Mouse (Mus musculus) limb, embryonic 14.5 days (tissue): ENCODE results near the gene Rad51b. TPM values are rescaled to one million over a fixed set of nuclear protein-coding genes. Genes with fewer than 3 reads are reported as not detected.

ENCODE experiments used
- ATAC-seq: fragments of 200-750 bp; cut with Nextera tagmentation; 2 replicates; pipeline ENCODE4 v1.8.0; 2017; ENCODE audit warnings: low read depth, moderate number of reproducible peaks, moderate TSS enrichment; ENCODE audit not compliant: low FRiP score
- DNase-seq: peaks from one replicate; pipeline ENCODE4 v3.0.0-alpha.2; 2015; ENCODE audit warnings: low spot score
- H3K27ac ChIP-seq: fragments of 300-500 bp; sonication (generic); replicated peaks from 2 replicates; pipeline ENCODE4 v1.5.1; 2014; ENCODE audit warnings: low read depth, mild to moderate bottlenecking, low read length, moderate library complexity, mixed read lengths
- H3K27me3 ChIP-seq: fragments of 300-500 bp; sonication (generic); 2 replicates; pipeline ENCODE4 v1.6.1; 2014; ENCODE audit warnings: low read length, mixed read lengths; ENCODE audit not compliant: control insufficient read depth, insufficient read depth
- H3K36me3 ChIP-seq: fragments of 300-500 bp; sonication (generic); 2 replicates; pipeline ENCODE4 v1.6.1; 2014; ENCODE audit warnings: mild to moderate bottlenecking, low read length, moderate library complexity, mixed read lengths; ENCODE audit not compliant: control insufficient read depth, insufficient read depth
- H3K4me1 ChIP-seq: fragments of 300-500 bp; sonication (generic); 2 replicates; pipeline ENCODE4 v1.6.1; 2014; ENCODE audit warnings: antibody characterized with exemption, low read length, mixed read lengths; ENCODE audit not compliant: control insufficient read depth, insufficient read depth
- H3K4me2 ChIP-seq: fragments of 300-500 bp; sonication (generic); replicated peaks from 2 replicates; pipeline ENCODE4 v1.6.1; 2014; ENCODE audit warnings: low read depth, mild to moderate bottlenecking, low read length, moderate library complexity; ENCODE audit not compliant: severe bottlenecking
- H3K4me3 ChIP-seq: fragments of 300-500 bp; sonication (generic); replicated peaks from 2 replicates; pipeline ENCODE4 v1.5.1; 2014; ENCODE audit warnings: low read length
- H3K9ac ChIP-seq: fragments of 300-500 bp; sonication (generic); 2 replicates; pipeline ENCODE4 v1.6.1; 2014; ENCODE audit warnings: mild to moderate bottlenecking, low read depth, low read length, moderate library complexity; ENCODE audit not compliant: severe bottlenecking
- H3K9me3 ChIP-seq: fragments of 300-500 bp; sonication (generic); 2 replicates; pipeline ENCODE4 v1.6.1; 2016; ENCODE audit warnings: low read length; ENCODE audit not compliant: control insufficient read depth
- POLR2A ChIP-seq: fragments of 200-500 bp; IDR thresholded peaks from 2 replicates; pipeline ENCODE4 v1.8.0; 2012; ENCODE audit warnings: inconsistent platforms, mild to moderate bottlenecking, moderate library complexity, borderline replicate concordance; ENCODE audit not compliant: insufficient read depth, insufficient read length; ENCODE audit errors: extremely low read depth
- WGBS: fragments of 180-500 bp; shearing (Covaris S2); extraction: QIAGEN DNeasy Blood & Tissue Kit; methylation state at CpG from one replicate; pipeline ENCODE4 v1.1.7; 2014; 5-methylcytosine and 5-hydroxymethylcytosine counted together
- polyA plus RNA-seq, 2 experiments: library from polyadenylated mRNA; depleted of rRNA in 1 of 2; stranded (reverse) in 1 of 2; unstranded in 1 of 2; fragments of >200 nt; fragmentation: Nextera tagmentation in 1 of 2; extraction: Ambion mirVana in 1 of 2; gene quantifications; 2 replicates each; pipeline versions ENCODE4 v1.2.1 to v1.2.3; 2012 to 2014

The Rad51b gene
- polyA plus RNA-seq, 2 experiments: 3.2 to 5.7 TPM

GRCm38 (mm10) chr12:79695832-79696434 is 398.9 kb downstream of the Rad51b start:
- Histone ChIP-seq H3K27ac (no peak overlapping the region), H3K4me3 (no peak overlapping the region), H3K9me3 (no peaks in the 10 kb centered on the region), H3K36me3 (no peaks in the 10 kb centered on the region), H3K4me2 (no peak overlapping the region), H3K27me3 (no peaks in the 10 kb centered on the region), H3K4me1 (peaks cover 5% of the 10 kb centered on the region; the same call in 1 of the 2 replicates), H3K9ac (no peak overlapping the region)
- ATAC-seq (no peak), DNase-seq (no peak)
- WGBS: 59% methylated on average over 3 of the region's 3 CpGs
- no peak for TF ChIP-seq POLR2A

DNA sequence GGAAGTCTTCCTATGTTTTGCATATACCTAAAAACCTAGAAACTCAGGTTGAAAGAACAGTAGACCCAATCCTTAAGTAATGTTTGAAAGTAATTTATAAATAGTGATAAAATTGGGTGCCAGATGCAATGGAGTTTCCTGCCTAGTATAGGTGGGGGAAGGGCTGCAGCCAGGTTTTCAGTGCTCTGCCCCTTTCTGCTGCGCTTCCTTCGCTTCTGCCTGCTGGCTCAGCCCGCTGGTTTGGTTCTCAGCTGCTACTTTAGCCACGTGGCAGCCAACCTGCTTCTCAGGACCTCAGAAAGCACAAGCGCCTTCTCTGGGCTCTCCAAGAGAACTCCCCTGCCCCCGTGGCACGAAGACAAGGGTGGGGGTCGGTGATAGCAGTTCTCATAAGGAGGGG is 406.5 kb downstream of the Rad51b start:
- H3K9me3 ChIP-seq: no peaks in the 10 kb centered on the region
- no peak overlapping the region for H3K4me3 ChIP-seq
- H3K36me3 ChIP-seq: no peaks in the 10 kb centered on the region
- H3K27me3 ChIP-seq: no peaks in the 10 kb centered on the region
- no peak for TF ChIP-seq POLR2A
- ATAC-seq: no peak
- no peak overlapping the region for H3K27ac ChIP-seq
- WGBS: 51% methylated on average over 8 of the region's 8 CpGs
- no peak overlapping the region for H3K4me2 ChIP-seq
- peaks cover 33% of the 10 kb centered on the region for H3K4me1 ChIP-seq
- no peak for DNase-seq
- H3K9ac ChIP-seq: no peak overlapping the region

DNA sequence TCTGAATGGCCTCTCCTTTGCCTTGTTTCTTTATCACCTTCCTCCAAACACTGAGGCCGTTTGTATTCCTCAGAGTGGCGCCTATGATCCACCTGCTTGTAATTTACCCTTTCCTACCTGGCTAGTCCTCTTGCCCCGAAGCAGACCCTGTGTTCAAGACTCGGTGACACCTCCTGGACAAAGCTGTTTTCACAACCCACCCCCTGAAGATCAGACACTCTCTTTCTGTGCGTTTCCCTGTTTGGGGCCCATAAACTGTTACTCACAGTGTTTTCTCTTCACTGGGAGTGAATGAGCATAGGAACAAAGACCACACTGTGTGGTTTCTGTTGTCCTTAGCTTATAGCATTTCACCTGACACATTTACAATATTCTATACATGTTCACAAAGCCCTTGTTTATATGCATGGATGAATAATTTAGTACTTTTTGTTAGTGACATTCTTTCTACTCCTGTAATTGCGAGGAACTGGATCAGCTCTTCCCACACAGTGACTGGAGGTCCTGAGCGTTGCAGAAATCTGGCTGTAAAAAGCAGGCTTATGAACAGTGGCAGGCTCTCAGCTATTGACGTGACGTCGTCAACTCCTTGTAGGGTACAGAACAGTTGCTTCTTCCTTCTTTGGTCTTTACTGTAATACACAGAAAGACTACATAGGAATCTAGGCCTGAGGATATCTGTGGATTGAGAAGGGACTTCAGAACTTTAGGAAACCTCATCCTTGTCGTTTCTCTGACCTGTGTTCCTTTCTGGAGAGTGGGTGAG is 408.6 kb downstream of the Rad51b start:
- H3K27ac ChIP-seq: no peak overlapping the region
- no peaks in the 10 kb centered on the region for H3K9me3 ChIP-seq

DNA sequence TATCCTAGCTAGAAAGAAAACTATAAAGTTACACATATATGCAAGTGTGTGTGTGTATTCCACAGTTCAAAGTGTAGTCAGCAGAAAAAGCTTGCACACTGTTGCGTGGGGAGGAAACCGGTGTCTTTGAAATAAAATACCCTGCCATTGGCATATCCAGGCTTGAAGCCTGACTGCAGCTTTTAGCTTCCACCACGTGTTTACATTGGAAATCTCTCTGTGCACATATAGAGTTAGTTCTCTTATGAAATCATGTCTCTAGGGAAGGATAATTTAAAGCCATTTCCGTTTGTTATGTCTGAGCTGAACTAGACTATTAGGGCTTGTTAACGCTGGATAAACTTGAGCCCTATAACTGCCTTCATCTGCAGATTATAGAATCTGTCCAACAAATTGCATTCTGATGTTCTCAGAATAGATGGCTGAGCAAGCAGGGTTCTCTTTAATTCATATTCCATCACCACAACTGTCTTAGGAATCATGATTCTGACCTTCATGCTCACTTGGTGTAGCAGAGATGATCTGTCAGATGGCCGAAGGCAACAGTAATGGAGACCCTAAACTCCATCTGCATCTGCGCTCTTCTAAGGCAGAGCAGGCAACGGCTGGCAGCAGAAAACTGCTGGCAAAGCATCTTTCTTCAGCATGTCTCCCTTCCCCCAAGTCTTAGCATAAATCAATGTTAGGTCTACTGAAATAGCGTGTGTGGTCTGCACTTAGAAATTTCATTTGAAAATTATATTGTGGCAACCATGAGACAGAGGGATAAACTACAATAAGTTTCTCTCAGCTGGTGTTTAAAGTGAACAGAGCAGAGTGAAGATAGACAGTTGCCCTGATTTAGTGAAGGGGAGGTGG is 410.7 kb downstream of the Rad51b start:
- H3K27ac ChIP-seq: peak overlapping the region; percentile 78
- no peak overlapping the region for H3K4me2 ChIP-seq
- peaks cover 44% of the 10 kb centered on the region for H3K4me1 ChIP-seq
- DNase-seq (peak; percentile 84), ATAC-seq (peak; percentile 84)
- WGBS: 23% methylated on average over 9 of the region's 9 CpGs
- no peaks in the 10 kb centered on the region for H3K9me3 ChIP-seq
- no peak overlapping the region for H3K4me3 ChIP-seq
- H3K27me3 ChIP-seq: no peaks in the 10 kb centered on the region
- H3K36me3 ChIP-seq: no peaks in the 10 kb centered on the region
- no peak overlapping the region for H3K9ac ChIP-seq
- TF ChIP-seq POLR2A: no peak

More for the DNA sequence above, 408.6 kb downstream of the Rad51b start:
- H3K4me3 ChIP-seq: no peak overlapping the region
- H3K4me2 ChIP-seq: no peak overlapping the region
- H3K4me1 ChIP-seq: peaks cover 44% of the 10 kb centered on the region
- ATAC-seq (no peak), DNase-seq (no peak)
- H3K27me3 ChIP-seq: no peaks in the 10 kb centered on the region
- no peak overlapping the region for H3K9ac ChIP-seq
- 45% methylated on average over 11 of the region's 11 CpGs for WGBS
- no peaks in the 10 kb centered on the region for H3K36me3 ChIP-seq
- TF ChIP-seq POLR2A: no peak

- peaks cover 44% of the 10 kb centered on the region for H3K4me1 ChIP-seq
- 61% methylated on average over 5 of the region's 5 CpGs for WGBS
Measured at GRCm38 (mm10) chr12:79708423-79708733, 411.3 kb downstream of the Rad51b start.

More at GRCm38 (mm10) chr12:79708423-79708733, 411.3 kb downstream of the Rad51b start:
- Histone ChIP-seq H3K4me3 (no peak overlapping the region), H3K27me3 (no peaks in the 10 kb centered on the region), H3K9ac (no peak overlapping the region), H3K27ac (peak overlapping the region; percentile 78), H3K9me3 (no peaks in the 10 kb centered on the region), H3K4me2 (no peak overlapping the region), H3K36me3 (no peaks in the 10 kb centered on the region)
- no peak for TF ChIP-seq POLR2A
- DNase-seq: no peak
- no peak for ATAC-seq
